Mouse (Mus musculus) neural tube, embryonic 10.5 days (tissue): Measurements from ENCODE around the gene Timm13.

Source experiments
- DNase-seq: peaks from one replicate; pipeline ENCODE4 v3.0.0-alpha.2; 2017; ENCODE audit warnings: low spot score; ENCODE audit errors: extremely low spot score

The Timm13 gene

DNA sequence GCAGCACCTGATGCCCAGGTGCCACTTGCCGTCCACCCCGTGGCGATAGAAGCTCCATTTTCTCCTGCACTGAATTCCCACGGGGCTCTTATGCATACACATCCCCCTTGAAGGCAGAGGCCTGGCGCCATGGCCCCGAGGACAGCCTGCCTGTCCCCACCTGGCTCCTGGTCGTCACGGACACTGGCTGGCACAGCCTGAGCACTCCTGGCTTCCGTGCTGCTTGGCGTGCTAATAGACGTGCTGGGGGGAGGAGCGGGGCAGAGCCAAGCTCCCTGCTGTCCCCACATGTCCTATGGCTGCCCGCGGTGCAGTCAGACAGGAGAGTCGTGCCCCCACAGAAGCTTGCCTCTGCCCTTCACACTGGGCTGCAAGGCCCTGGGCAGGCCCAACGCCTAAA is 36.3 kb downstream of the Timm13 start:
- no peak for DNase-seq

DNA sequence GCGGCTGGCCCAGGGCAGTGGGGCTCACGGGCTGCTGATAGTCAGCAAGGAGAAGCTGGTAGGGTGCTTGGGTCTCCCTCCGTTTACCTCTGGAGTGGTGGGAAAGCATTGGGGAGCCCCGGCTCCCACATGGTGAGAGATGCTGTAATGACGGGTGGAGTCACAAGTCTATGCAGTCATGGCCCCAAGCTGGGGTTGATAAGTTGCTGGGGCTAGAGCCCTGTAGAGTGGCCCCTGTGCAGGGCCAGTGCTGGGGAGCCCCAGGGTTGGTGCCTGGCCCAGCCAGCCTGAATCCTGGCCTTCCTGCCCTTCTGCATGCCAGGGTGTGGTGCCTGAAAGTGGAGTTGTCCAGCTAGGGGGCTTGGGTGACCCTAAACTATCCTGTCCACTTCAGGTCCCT is 38.5 kb downstream of the Timm13 start:
- DNase-seq: no peak

DNA sequence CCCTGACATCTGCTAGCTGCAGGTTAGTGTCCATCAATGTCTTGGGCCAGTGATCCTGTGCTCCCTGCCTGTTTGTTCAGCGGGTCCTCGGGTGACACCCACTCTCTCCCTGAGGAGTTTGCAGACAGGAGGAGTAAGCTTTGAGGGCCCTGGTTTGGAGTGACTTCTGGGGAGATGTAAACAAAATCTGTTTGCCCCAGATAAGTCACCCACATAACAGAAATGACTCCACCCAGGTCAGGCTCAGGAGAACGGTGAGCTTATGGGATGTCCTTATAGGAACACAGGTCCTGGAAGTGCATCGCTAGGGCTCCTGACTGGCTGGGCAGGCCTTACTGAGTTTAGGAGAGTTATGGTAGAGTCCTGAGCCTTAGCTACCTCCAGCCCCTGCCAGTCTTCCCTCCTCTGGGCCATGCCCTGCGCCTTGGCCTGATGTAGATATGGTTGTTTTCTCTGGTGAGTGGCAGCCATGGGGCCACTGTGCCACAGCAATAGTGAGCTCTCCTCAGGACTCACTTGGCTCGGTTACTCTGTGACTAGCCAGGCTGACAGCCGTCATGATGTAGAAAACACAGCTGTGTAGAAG is 42.3 kb downstream of the Timm13 start:
- DNase-seq: no peak

DNA sequence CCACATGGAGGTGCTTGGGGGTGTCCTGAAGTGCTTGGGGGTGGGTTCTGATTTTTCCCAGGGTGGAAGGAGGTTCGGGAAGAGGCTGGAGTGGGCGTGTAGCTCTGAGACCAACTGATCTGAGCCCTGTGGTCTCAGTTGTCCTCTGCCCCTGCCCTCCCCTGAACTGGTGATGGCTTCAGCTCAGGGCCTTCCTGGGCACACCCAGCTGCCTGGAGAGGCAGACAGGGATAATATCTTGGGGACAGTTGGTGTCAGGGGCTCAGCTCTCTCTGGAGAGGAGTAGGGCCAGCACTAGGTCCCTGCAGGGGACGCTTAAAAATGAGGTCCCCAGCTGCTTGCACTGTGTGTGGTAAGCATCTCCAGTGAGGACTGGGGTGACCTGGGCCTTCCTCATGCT is 42.9 kb downstream of the Timm13 start:
- DNase-seq: no peak

DNA sequence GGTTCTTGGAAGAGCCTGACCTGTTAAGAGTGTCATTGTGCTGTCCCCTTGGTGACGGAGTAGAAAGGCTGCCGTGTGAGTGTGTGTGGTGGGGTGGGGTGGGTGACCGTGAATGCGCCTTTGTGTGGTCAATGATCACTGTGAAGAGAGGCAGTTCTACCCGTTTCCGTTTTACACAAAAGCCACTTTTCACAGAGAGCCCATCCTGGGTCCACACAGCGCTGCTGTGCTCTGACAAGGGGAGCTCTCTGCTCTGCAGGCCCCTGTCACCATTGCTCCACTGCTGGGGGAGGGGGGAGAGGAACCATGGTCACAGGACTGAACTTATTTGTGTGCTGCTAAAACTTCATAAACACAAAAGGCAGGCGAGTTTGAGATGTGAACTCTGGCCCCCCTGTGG is 43.4 kb downstream of the Timm13 start:
- no peak for DNase-seq

DNA sequence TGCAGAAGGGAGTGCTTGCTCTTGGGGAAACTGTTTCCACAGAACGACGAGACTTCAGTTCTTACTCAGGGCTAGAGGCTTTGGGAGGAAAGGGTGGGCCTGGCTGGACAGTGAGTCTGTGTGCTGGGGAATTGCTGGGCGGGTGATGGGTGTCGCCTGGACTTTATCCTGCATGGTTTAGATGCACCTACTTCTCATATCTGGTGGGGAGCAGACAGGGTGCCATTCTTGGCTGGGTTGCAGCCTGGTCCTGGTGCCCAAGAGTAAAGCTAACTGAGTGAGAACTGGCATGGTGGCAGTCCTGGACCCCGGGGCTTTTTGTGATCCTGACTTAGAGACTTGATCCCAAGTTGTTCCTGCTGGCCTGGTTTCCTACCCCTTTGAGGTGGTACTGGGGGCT is 43.9 kb downstream of the Timm13 start:
- no peak for DNase-seq

DNA sequence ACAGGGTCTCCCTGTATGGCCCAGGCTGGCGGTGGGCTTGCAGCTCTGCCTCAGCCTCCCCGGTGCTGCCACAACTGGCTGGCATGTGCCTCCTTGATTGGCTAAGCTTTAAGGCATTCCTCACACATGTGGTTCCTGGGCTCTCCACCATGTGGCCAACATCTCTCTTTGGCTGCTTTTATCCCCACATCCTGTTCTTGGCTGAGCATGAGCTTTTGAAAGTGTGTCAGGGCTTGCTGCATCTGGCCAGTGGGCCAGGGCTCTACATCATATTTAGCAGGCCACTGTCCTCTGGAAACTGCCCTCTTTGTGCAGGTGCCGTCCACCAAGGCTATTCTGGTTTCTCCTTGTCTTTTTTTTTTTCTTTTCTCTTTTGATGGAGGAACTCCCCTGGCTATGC is 44.5 kb downstream of the Timm13 start:
- DNase-seq: no peak

DNA sequence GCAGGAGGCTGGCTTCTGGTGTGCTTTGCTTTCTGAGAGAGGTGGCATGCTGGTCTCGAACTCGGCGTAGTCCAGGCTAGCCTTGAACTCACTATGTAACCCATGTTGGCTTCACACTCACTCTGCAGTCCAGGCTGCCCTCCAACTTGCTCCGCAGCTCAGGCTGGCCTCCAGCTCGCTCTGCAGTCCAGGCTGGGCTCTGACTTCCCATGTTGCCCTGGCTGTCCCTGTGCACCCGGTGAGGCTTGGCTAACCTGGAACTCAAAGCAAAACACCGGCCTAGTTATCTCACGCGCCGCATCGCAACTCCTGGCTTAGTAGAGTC is 45.1 kb downstream of the Timm13 start:
- no peak for DNase-seq

DNA sequence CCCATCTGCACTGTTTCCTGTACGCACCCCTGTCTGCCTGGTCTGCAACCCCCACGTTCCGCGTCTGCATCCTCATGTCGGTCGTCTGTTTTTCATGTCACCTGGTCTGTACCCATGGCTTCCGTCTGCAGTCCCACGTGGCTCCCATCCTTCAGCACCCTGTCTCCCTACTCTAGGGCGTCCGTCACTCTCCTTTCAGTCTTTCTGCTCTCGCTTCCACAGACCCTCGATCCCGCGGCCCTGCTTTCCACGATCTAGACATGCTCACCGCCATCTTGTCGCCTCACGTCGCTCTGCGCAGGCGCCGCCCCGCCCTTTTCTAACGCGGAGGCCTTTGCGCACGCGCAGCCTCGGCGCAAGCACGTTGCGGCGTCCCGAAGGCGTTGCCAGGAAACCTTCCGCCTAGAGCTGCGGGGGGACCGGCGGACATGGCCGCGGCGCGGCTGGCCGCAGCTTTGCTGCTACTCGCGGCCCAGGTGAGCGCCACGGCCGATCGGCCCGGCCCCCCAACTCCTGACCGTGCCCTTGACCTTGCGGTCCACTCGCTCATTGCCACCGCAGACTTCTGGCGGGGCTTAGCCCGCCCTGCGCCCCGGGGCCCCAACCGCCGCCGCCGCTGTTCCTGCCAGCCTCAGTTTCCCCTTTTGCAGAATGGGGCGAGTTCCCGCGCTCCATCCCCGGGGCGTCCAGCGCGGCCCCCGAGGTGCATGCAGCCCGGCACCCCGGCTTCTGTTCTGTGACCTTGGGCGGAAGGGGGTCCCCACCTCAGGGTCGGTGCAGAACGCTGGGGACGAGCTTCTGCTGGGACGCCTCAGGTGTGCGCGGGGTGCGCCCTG is 45.6 kb downstream of the Timm13 start, which contains the start of the genes Lsm7 and Sppl2b:
Lsm7 (minus strand) TSS at position 297 of the 836 bp plus-strand sequence.
Sppl2b (plus strand) TSS at position 363 of the 836 bp plus-strand sequence.
- DNase-seq: peak; percentile 98
